Mouse (Mus musculus) brain, embryonic 14.5 days (tissue): ENCODE measurements at regions not wholly inside any gene's neighbourhood (a gene's known extent, or its start where the extent isn't known, plus 50 kb on each side); places are given as distances from the start of the nearest gene placed in this dataset.
A peak's percentile ranks its signal among the peaks of the same experiment; 100 is the strongest.

ENCODE experiments used
- DNase-seq: peaks from one replicate; pipeline ENCODE4 v3.0.0-alpha.2; 2011; ENCODE audit warnings: low read depth
- CTCF ChIP-seq: fragments of 200-500 bp; IDR thresholded peaks from 2 replicates; pipeline ENCODE4 v1.5.1; 2012; ENCODE audit warnings: inconsistent platforms, mild to moderate bottlenecking, moderate library complexity, borderline replicate concordance; ENCODE audit not compliant: insufficient read depth, insufficient read length; ENCODE audit errors: extremely low read depth
- POLR2A ChIP-seq: fragments of 200-500 bp; IDR thresholded peaks from 2 replicates; pipeline ENCODE4 v1.6.1; 2012; ENCODE audit warnings: mild to moderate bottlenecking, inconsistent platforms, borderline replicate concordance; ENCODE audit not compliant: poor library complexity, insufficient read depth, insufficient read length, severe bottlenecking; ENCODE audit errors: extremely low read depth

DNA sequence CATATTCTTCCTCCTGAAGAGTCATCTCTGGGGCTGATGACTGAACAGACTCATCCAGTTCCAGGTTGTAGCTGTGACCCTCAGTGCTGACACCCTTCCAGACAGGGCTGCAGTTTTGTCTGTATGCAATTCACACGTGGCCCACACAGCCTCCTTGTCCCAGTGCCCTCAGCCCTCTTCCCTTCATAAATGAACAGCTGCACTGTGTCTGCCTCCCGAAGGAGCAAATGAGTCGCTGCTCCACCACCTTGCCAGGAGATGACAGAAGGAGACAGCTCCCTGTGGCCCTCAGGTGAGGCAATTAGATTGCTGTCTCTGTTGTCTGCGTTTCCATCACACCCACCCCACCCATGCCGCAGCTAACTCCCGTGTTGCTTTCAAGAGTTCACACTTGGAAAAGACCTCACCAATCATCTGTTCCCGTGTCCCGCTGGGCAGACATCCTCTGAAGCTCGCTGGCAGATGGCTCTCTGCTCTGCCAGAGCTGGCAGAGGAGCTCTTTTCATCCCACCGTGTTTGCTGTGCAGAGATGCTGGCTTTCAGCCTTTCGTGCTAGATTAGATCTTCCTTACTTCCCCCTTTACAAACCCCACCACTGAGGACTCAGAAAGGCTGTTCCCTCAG is 135.5 kb upstream of the Slc35f3 start:
- peak; percentile 86 for DNase-seq
- TF ChIP-seq POLR2A (no peak), CTCF (no peak)

DNA sequence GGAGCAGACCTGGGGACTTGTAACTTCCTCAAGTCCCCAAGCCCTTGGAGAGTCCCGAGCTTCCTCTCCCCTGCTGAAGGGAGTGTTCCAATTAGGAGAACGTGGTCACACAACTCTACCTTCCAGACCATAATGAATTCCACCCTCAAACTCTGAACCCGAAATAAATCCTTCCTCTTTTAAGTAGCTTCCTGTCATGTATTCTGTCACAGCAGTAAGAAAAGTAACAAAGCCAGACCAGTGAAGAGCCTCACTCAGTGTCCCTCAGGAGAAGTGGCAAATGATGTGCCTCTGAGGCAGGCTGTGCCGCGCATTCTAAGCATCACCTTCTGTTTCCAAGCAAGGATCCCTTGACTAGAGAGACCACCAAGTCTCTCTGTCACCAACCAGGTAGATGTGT is 134.4 kb upstream of the Slc35f3 start:
- DNase-seq = no peak
- TF ChIP-seq POLR2A (no peak), CTCF (no peak)

DNA sequence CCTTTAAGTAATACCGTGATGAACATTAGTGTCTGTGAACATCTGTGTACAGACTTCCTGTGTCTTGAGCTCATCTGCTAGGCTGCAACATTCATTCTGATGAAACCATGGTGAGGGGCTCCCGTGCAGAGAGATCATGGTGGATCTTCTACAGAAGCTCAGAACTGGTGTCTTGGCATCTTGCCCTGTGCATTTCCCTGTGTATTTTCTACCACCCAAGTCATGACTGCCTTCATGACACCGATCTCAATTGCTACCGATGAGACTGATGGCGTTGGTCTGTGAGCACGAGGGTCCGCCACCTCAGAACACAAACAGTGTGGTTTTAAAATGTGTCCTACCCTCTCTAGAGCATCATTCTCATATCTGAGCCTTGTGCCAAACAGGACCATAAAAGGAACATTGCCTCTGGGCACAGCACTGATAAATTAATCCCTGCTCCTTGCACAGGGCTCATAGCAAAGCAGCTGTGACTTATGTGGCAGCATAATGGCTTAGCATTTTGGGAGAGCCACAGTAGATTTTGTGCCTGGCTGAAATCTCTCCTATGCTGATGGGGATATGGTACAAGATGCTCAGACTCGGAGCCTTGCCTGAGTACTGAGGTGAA is 132.8 kb upstream of the Slc35f3 start:
- peak; percentile 62 for DNase-seq
- TF ChIP-seq CTCF (no peak), POLR2A (no peak)

DNA sequence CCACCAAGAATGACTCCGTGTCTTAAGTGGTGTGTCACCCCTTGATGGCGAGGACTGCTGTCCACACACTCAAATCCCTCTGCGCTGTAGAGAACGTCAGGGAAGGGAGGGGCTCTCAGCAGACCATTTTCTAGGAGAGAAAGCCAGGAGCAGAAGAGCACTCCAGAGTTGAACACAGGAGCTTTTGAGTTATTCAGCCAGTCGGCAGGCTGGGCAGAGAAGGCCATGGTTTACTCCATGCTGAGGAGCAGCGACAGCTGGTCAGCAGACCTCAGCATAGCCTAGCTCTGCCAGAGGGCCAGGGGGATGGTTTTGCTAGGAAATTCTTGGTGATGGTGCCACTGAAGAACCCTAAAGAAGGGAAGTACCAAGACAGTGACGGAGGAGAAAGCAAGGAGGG is 132.0 kb upstream of the Slc35f3 start:
- no peak for TF ChIP-seq CTCF
- no peak for TF ChIP-seq POLR2A
- no peak for DNase-seq

DNA sequence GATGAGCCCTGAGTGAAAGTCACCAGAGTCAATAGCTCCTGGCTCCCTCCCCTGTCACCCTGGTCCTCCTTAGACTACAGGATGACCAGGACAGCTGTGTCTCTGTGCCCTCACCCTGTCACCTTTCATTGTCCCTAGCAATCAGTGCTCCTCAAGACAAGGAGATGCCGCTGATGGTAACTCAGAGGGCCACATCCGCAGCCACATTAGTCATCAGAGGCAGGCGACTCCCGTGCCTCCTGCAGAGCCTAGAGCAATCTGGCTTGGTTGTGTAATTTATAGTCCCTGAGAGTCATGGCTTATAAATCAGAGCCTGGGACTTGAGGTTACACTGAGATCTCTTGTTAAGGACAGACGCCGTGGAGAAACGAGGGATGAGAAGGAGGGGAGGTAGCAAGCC is 123.9 kb upstream of the Slc35f3 start:
- DNase-seq = no peak
- no peak for TF ChIP-seq POLR2A
- no peak for TF ChIP-seq CTCF

DNA sequence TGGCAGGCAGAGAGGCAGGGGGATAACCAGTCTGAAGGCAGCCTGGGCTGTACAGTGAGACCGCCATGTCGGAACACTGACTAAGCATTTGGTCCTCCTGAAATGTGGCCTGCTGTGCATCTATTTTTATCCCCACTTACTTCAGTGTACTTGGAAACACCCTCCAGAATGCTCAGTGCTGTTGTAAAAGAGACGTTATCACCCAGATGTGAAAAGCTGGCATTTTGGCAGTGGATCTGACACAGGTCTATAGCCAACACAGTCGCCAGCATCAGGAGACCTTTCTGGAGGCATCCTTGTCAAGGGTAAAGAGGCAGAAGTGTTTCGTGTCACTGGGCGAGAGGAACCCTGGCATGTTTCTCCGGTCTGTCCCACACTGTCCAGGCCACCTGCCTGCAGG is 122.1 kb upstream of the Slc35f3 start:
- DNase-seq = no peak
- TF ChIP-seq POLR2A (no peak), CTCF (no peak)

DNA sequence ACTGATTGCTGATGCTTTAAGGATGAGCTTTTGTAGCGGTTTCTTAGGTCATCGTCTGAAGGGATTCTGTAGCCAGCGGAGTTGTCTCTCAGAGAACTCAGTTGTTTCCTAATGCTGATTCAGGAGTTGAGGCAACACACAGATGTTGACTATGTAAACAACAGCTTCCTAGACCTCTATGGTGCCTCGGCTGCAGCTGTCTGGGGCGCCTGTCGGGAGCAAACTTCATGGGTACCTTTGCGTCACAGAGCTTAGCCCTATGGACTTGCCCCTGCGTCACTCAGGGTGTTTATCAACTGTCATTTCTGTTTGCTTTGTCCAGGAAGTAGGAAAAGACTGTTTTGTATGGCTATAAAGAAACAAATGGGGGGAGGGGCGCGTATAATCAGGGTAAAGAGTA is 120.5 kb upstream of the Slc35f3 start:
- TF ChIP-seq POLR2A = no peak
- no peak for TF ChIP-seq CTCF
- DNase-seq = no peak

DNA sequence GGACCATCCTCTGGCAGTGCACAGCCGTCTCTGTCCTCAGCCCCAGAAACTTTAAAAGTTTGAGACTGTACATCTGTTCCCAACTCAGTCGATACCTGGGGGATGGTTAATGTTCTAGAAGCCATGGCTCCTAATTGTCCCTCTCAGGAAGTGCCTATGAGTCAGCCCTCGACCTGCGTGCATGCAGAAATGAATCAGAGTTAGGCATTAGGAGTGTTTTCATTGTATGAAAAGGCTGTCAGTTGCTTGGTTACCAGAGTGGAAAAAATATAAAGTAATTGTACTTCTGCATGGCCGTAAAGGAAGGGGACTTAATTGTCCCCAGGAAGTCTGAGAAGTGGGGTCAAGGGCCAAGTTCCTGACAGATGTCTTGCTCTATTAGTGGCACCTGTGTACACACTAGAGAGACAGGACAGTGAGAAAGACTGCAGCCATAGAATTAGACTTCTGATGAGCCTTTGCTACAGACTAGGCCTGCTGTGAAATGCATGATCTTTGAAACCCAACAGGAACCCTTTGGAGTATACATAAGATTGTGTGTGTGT is 109.5 kb upstream of the Slc35f3 start:
- TF ChIP-seq CTCF (no peak), POLR2A (no peak)

DNA sequence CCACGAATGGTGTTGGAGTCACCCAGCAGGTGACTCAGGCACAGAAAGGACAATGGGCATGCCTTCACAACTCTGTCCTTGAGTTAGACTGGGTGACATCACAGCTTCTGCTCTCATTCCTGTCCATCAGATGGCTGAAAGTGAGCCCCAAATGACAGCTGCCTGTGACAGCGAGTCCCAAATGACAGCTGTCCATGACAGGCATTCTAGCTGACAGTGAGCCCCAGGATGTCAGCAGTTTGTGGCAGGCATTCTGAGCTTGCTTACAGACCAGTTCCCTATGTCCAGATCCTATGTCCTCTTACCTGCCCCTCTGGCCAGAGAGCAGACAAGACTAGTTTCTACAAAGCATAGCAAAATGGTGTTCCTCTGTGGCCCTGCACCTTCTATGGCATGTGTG is 102.7 kb upstream of the Slc35f3 start:
- no peak for DNase-seq
- TF ChIP-seq CTCF = no peak
- no peak for TF ChIP-seq POLR2A

More for the DNA sequence above, 109.5 kb upstream of the Slc35f3 start:
- DNase-seq = peak; percentile 41

DNA sequence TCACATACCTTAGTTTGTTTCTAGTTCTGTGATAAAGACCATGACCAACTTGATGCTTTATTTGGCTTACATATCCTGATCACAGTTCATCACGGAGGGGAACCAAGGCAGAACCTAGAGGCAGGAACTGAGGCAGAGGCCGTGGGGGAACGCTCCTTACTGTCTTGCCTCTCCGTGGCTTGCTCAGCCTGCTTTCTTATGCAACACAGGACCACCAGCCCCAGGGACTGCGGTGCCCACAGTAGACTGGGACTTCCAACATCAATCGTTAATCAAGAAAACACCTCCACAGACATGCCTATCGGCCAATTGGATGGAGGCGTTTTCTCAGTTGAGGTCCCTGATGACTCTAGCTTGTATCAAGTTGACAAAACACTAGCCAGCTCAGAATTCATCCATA is 87.8 kb upstream of the Slc35f3 start:
- no peak for TF ChIP-seq CTCF
- TF ChIP-seq POLR2A = no peak

DNA sequence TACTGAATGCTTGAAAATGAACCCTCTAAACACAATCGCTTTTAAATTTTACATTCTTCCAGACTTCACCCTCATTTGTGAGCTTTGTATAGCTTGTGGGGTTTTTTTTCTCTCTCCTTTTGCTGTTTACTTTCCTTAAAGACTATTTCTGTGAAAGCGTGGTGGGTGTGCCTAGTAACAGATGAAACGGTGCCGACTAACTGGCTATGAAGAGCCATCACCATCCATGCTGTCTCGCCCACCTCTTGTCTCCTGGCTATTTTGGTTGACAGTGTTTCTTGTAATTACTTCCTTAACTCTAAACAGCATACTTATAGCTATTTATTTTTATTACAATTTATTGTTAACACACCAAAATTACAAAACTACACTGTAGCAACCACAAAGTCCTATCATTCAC is 85.6 kb upstream of the Slc35f3 start:
- DNase-seq = no peak
- TF ChIP-seq CTCF (no peak), POLR2A (no peak)

More for the DNA sequence above, 87.8 kb upstream of the Slc35f3 start:
- no peak for DNase-seq

DNA sequence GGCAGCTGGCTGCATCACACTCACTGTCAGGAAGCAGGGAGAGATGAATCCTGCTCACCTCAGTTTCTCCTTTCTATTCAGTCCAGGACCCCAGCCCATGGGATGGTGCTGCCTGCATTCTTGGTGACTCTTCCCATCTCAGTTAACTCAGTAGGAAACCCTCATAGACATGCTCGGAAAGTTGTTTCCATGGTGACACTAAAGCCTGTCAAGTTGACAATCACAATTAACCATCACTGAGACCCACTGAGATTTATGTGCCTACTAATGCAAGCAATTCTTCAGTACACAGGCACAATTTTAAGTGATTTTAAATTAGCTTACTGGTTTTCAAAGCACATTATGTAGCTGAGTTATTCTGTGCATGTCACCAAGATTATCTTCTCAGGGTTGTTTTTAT is 83.8 kb upstream of the Slc35f3 start:
- TF ChIP-seq CTCF = no peak
- no peak for TF ChIP-seq POLR2A
- DNase-seq = peak; percentile 60
